ENCODE assay signal across 18 mouse cellular contexts in genomic region chr6:49355171-49355570, GRCm38 (mm10). TPM values are rescaled to one million over a fixed set of nuclear protein-coding genes. Genes with fewer than 3 reads are reported as not detected.
DNase-seq lines count a peak whose midpoint lies in the region; ATAC-seq and TF ChIP-seq lines count a peak whose summit lies in the region.
"Had no signal": no experiment of that assay in that cellular context is flagged by ENCODE, and none has a peak within 500 bp of the region (broad histone marks: within the 10 kb centered on the region; RNA-seq: fewer than 3 reads in every experiment).

No protein-coding gene starts in this region.

- intact Hi-C loops in heart, postnatal 10 days (cut with DNase I), result no loop called here
- intact Hi-C loops in left cerebral cortex, postnatal 4 days (cut with DNase I), result no loop called here

- DNase-seq in heart, adult 11 months, result peak; percentile 39
- no peak for DNase-seq in heart, postnatal 10 days
- no peak for DNase-seq in midbrain, postnatal 0 days (ENCODE audit: low spot score)
- peak; percentile 80 for DNase-seq in R1 (ENCODE audit: low read depth, low spot score)
- DNase-seq in left cerebral cortex, postnatal 4 days, result no peak
- no peak for DNase-seq in urinary bladder, adult 18-20 months (ENCODE audit: low spot score in 2 of 2)
- DNase-seq: cerebellum, adult 8-10 months; kidney, adult 2 months; retina, postnatal 1 day had no signal

- no peaks in the 10 kb centered on the region for H3K27me3 ChIP-seq in midbrain, postnatal 0 days (ENCODE audit: insufficient read depth, low read length)
- H3K27me3 ChIP-seq in midbrain, embryonic 15.5 days (replicated peaks), result no peaks in the 10 kb centered on the region
- H3K27me3 ChIP-seq: liver, embryonic 15.5 days; neural tube, embryonic 13.5 days had no signal

- no peaks in the 10 kb centered on the region for H3K36me3 ChIP-seq in midbrain, postnatal 0 days (ENCODE audit: insufficient read depth, low read length)
- H3K36me3 ChIP-seq in midbrain, embryonic 15.5 days (replicated peaks), result no peaks in the 10 kb centered on the region
- H3K36me3 ChIP-seq: heart, embryonic 10.5 days; liver, embryonic 15.5 days; midbrain, embryonic 10.5 days; neural tube, embryonic 13.5 days had no signal

- no peak overlapping the region for H3K4me2 ChIP-seq in midbrain, postnatal 0 days (ENCODE audit: low read depth, low read length, poor library complexity, severe bottlenecking)
- H3K4me2 ChIP-seq in midbrain, embryonic 15.5 days, result no peak overlapping the region
- H3K4me2 ChIP-seq: liver, embryonic 15.5 days; neural tube, embryonic 13.5 days had no signal

- H3K9ac ChIP-seq in midbrain, postnatal 0 days (replicated peaks; ENCODE audit: low read length, poor library complexity, severe bottlenecking), result no peak overlapping the region
- no peak overlapping the region for H3K9ac ChIP-seq in midbrain, embryonic 15.5 days
- H3K9ac ChIP-seq: liver, embryonic 15.5 days; neural tube, embryonic 13.5 days had no signal

- no peaks in the 10 kb centered on the region for H3K4me1 ChIP-seq in midbrain, postnatal 0 days (ENCODE audit: insufficient read depth, low read length)
- no peaks in the 10 kb centered on the region for H3K4me1 ChIP-seq in midbrain, embryonic 15.5 days
- H3K4me1 ChIP-seq: heart, embryonic 10.5 days; liver, embryonic 15.5 days; midbrain, embryonic 10.5 days; neural tube, embryonic 13.5 days had no signal

- H3K27ac ChIP-seq in midbrain, postnatal 0 days (ENCODE audit: low read depth, low read length), result no peak overlapping the region
- no peak overlapping the region for H3K27ac ChIP-seq in midbrain, embryonic 15.5 days
- H3K27ac ChIP-seq: heart, embryonic 10.5 days; liver, embryonic 15.5 days; midbrain, embryonic 10.5 days; neural tube, embryonic 13.5 days had no signal

- H3K9me3 ChIP-seq in midbrain, postnatal 0 days (ENCODE audit: low read length), result no peaks in the 10 kb centered on the region
- H3K9me3 ChIP-seq in midbrain, embryonic 15.5 days, result no peaks in the 10 kb centered on the region
- H3K9me3 ChIP-seq: heart, embryonic 10.5 days; liver, embryonic 15.5 days; midbrain, embryonic 10.5 days; neural tube, embryonic 13.5 days had no signal

- WGBS in midbrain, postnatal 0 days, result 68% methylated on average over 4 of the region's 4 CpGs
- WGBS in midbrain, embryonic 15.5 days, result 74% methylated on average over 4 of the region's 4 CpGs

- H3K4me3 ChIP-seq in midbrain, postnatal 0 days (ENCODE audit: low read depth, low read length), result no peak overlapping the region
- H3K4me3 ChIP-seq in midbrain, embryonic 15.5 days, result no peak overlapping the region
- H3K4me3 ChIP-seq: heart, embryonic 10.5 days; liver, embryonic 15.5 days; midbrain, embryonic 10.5 days; neural tube, embryonic 13.5 days had no signal

- TF ChIP-seq CTCF in midbrain, postnatal 0 days (IDR thresholded peaks at IDR 0.05), result peak; percentile 14; the same call in 1 of the 2 replicates

- ATAC-seq in midbrain, postnatal 0 days (ENCODE audit: low FRiP score), result no peak
- no peak for ATAC-seq in midbrain, embryonic 15.5 days (replicated peaks)
- no peak for ATAC-seq in erythroid progenitor cell, adult 5-6 weeks (replicated peaks; ENCODE audit: low FRiP score, poor library complexity, severe bottlenecking)

RNA-seq across cellular contexts. Expression of gene Fam221a, which starts 12.4 kb away (rescaled TPM):
- total RNA-seq in heart, postnatal 10 days (2021), result 1 to 10 TPM; 1.7 to 2.0 TPM
- total RNA-seq in midbrain, postnatal 0 days (2014; rRNA removed), result 3.0 and 3.5 TPM in 2 replicates
- 3.5 and 5.4 TPM in 2 replicates for polyA plus RNA-seq in midbrain, postnatal 0 days (2015; fragmentation: Nextera tagmentation; extraction: Ambion mirVana)
- polyA plus RNA-seq in midbrain, embryonic 15.5 days (2015; fragmentation: Nextera tagmentation; extraction: Ambion mirVana), result 4.0 and 5.1 TPM in 2 replicates
- 1 to 10 TPM; 2.4 to 2.9 TPM for total RNA-seq in left cerebral cortex, postnatal 4 days (2021)
- 4.6 TPM in 1 of 2 replicates, not detected in the other for total RNA-seq in erythroid progenitor cell, adult 5-6 weeks (2015; ENCODE audit: low replicate concordance)
- not detected in 2 replicates for total RNA-seq in erythroid progenitor cell, adult 5-6 weeks (2017; ENCODE audit: low replicate concordance)

RNA-seq across cellular contexts. Expression of gene Ccdc126, which starts 36.1 kb away (rescaled TPM):
- total RNA-seq in heart, postnatal 10 days (2021), result 1 to 10 TPM; 4.4 to 5.4 TPM
- 9.1 and 11.0 TPM in 2 replicates for total RNA-seq in midbrain, postnatal 0 days (2014; rRNA removed)
- polyA plus RNA-seq in midbrain, postnatal 0 days (2015; fragmentation: Nextera tagmentation; extraction: Ambion mirVana), result 6.8 and 7.3 TPM in 2 replicates
- 8.5 and 9.6 TPM in 2 replicates for polyA plus RNA-seq in midbrain, embryonic 15.5 days (2015; fragmentation: Nextera tagmentation; extraction: Ambion mirVana)
- total RNA-seq in left cerebral cortex, postnatal 4 days (2021), result 1 to 10 TPM; 4.8 to 5.2 TPM
- 5.0 and 6.1 TPM in 2 replicates for total RNA-seq in erythroid progenitor cell, adult 5-6 weeks (2015; ENCODE audit: low replicate concordance)
- 1.4 and 2.4 TPM in 2 replicates for total RNA-seq in erythroid progenitor cell, adult 5-6 weeks (2017; ENCODE audit: low replicate concordance)

RNA-seq across cellular contexts. Expression of gene Stk31, which starts 40.2 kb away (rescaled TPM):
- total RNA-seq in heart, postnatal 10 days (2021), result under 1 TPM; 0.22 to 0.29 TPM
- total RNA-seq in midbrain, postnatal 0 days (2014; rRNA removed), result not detected in 2 replicates
- polyA plus RNA-seq in midbrain, postnatal 0 days (2015; fragmentation: Nextera tagmentation; extraction: Ambion mirVana), result not detected in 2 replicates
- polyA plus RNA-seq in midbrain, embryonic 15.5 days (2015; fragmentation: Nextera tagmentation; extraction: Ambion mirVana), result 0.20 TPM in 1 of 2 replicates, not detected in the other
- 1 to 10 TPM in 1 of 2 experiments, under 1 TPM in 1; 0.95 to 1.1 TPM for total RNA-seq in left cerebral cortex, postnatal 4 days (2021)
- total RNA-seq in erythroid progenitor cell, adult 5-6 weeks (2015; ENCODE audit: low replicate concordance), result not detected in 2 replicates
- not detected in 2 replicates for total RNA-seq in erythroid progenitor cell, adult 5-6 weeks (2017; ENCODE audit: low replicate concordance)
- polyA plus RNA-seq: C2C12; hindbrain, embryonic 11.5 days; kidney, adult 2 months; neural tube, embryonic 13.5 days; spleen, adult 2 months had no signal

Comparison
In these comparisons a context has a peak if more than half of its experiments do, and no peak if none do; other contexts are left out.
1. DNase-seq: peak in heart, adult 11 months (single experiment) and R1 (single experiment); none in heart, postnatal 10 days (0 of 2), midbrain, postnatal 0 days (single experiment), left cerebral cortex, postnatal 4 days (single experiment) and urinary bladder, adult 18-20 months (0 of 2).